Comparison of ENCODE assay signal across 18 mouse cellular contexts in genomic region chr4:140950574-140950973, GRCm38 (mm10). TPM values are rescaled to one million over a fixed set of nuclear protein-coding genes. Genes with fewer than 3 reads are reported as not detected.
DNase-seq lines count a peak whose midpoint lies in the region; TF ChIP-seq lines count a peak whose summit lies in the region.
"Had no signal": no experiment of that assay in that cellular context is flagged by ENCODE, and none has a peak within 500 bp of the region (broad histone marks: within the 10 kb centered on the region; RNA-seq: fewer than 3 reads in every experiment).

No protein-coding gene starts in this region.

- H3K4me3 ChIP-seq in gastrocnemius, adult 2 months: no peak overlapping the region
- H3K4me3 ChIP-seq: embryonic facial prominence, embryonic 12.5 days; heart, embryonic 15.5 days; hindbrain, embryonic 15.5 days; midbrain, embryonic 10.5 days; neural tube, embryonic 15.5 days had no signal

- no peak overlapping the region for H3K27ac ChIP-seq in gastrocnemius, adult 2 months
- H3K27ac ChIP-seq: embryonic facial prominence, embryonic 12.5 days; heart, embryonic 15.5 days; hindbrain, embryonic 15.5 days; liver, embryonic 14.5 days; midbrain, embryonic 10.5 days; neural tube, embryonic 15.5 days had no signal

- intact Hi-C loops in gastrocnemius, adult 2 months (cut with DNase I): no loop called here

- peak; percentile 54 for DNase-seq in adrenal gland, postnatal 14 days
- DNase-seq in adrenal gland, adult 18-20 months (ENCODE audit: low spot score in 2 of 2): no peak
- DNase-seq in gastrocnemius, adult 2 months: peak; percentile 55
- DNase-seq in gastrocnemius, postnatal 25 days: no peak
- peak; percentile 59 to 64 for DNase-seq in kidney, postnatal 4 days
- DNase-seq in kidney, adult 8-10 months: no peak
- DNase-seq in testis, postnatal 10 days (ENCODE audit: low spot score): peak; percentile 79
- DNase-seq in testis, postnatal 14 days (ENCODE audit: low spot score): no peak
- DNase-seq: layer of hippocampus, postnatal 36 days; lung, postnatal 36 days had no signal

- TF ChIP-seq CTCF in gastrocnemius, adult 2 months (IDR thresholded peaks at IDR 0.05): no peak

RNA-seq across cellular contexts. Expression of gene Sdhb, which starts 10.4 kb away (rescaled TPM):
- 699 and 754 TPM in 2 replicates for total RNA-seq in adrenal gland, postnatal 14 days (2021)
- total RNA-seq in adrenal gland, adult 18-20 months (2021): 100 to 1,000 TPM; 457 to 601 TPM
- total RNA-seq in gastrocnemius, adult 2 months (2021): 100 to 1,000 TPM; 483 to 898 TPM
- 100 to 1,000 TPM; 613 to 621 TPM for total RNA-seq in gastrocnemius, postnatal 25 days (2021)

RNA-seq across cellular contexts. Expression of gene Atp13a2, which starts 36.1 kb away (rescaled TPM):
- 28.7 and 37.1 TPM in 2 replicates for total RNA-seq in adrenal gland, postnatal 14 days (2021)
- total RNA-seq in adrenal gland, adult 18-20 months (2021): 10 to 100 TPM; 30.2 to 31.0 TPM
- total RNA-seq in gastrocnemius, adult 2 months (2021): 10 to 100 TPM; 20.0 to 23.7 TPM
- total RNA-seq in gastrocnemius, postnatal 25 days (2021): 10 to 100 TPM; 16.4 to 18.2 TPM

RNA-seq across cellular contexts. Expression of gene Padi2, which starts 44.4 kb away (rescaled TPM):
- total RNA-seq in adrenal gland, postnatal 14 days (2021): 1.3 and 1.9 TPM in 2 replicates
- 1 to 10 TPM; 1.4 to 4.9 TPM for total RNA-seq in adrenal gland, adult 18-20 months (2021)
- 100 to 1,000 TPM in 1 of 2 experiments, 10 to 100 TPM in 1; 77.0 to 273 TPM for total RNA-seq in gastrocnemius, adult 2 months (2021)
- total RNA-seq in gastrocnemius, postnatal 25 days (2021): 100 to 1,000 TPM; 148 to 165 TPM

RNA-seq across cellular contexts. Expression of gene Mfap2, which starts 59.6 kb away (rescaled TPM):
- 26.0 and 28.6 TPM in 2 replicates for total RNA-seq in adrenal gland, postnatal 14 days (2021)
- total RNA-seq in adrenal gland, adult 18-20 months (2021): 1 to 10 TPM; 6.4 to 6.6 TPM
- total RNA-seq in gastrocnemius, adult 2 months (2021): 1 to 10 TPM; 1.5 to 4.7 TPM
- total RNA-seq in gastrocnemius, postnatal 25 days (2021): 10 to 100 TPM; 11.9 to 13.3 TPM
- total RNA-seq: CH12.LX; common myeloid progenitor, adult 5-6 weeks had no signal

Comparison
In these comparisons a context has a peak if more than half of its experiments do, and no peak if none do; other contexts are left out.
1. DNase-seq: peak in adrenal gland, postnatal 14 days (single experiment), gastrocnemius, adult 2 months (single experiment), kidney, postnatal 4 days (2 of 2) and testis, postnatal 10 days (single experiment); none in adrenal gland, adult 18-20 months (0 of 2), gastrocnemius, postnatal 25 days (single experiment), kidney, adult 8-10 months (0 of 2) and testis, postnatal 14 days (single experiment).
2. RNA of gene Padi2, which starts 44.4 kb away (total RNA-seq): 77.0 to 273 TPM in gastrocnemius, adult 2 months and 148 to 165 TPM in gastrocnemius, postnatal 25 days; 1.4 to 4.9 TPM in adrenal gland, adult 18-20 months and 1.3 to 1.9 TPM in adrenal gland, postnatal 14 days; every median in the first group is over 10 times any median in the second.